Mouse (Mus musculus) kidney, postnatal 0 days (tissue): ENCODE results near the gene Bbs1. TPM values are rescaled to one million over a fixed set of nuclear protein-coding genes. Genes with fewer than 3 reads are reported as not detected.

Experiments used
- ATAC-seq: fragments of 200-750 bp; cut with Nextera tagmentation; replicated peaks from 2 replicates; pipeline ENCODE4 v1.8.0; 2017; ENCODE audit warnings: low read depth, moderate number of reproducible peaks, moderate TSS enrichment, moderate library complexity; ENCODE audit not compliant: low FRiP score
- DNase-seq: peaks from one replicate; pipeline ENCODE4 v3.0.0-alpha.2; 2016; ENCODE audit warnings: low spot score
- H3K27ac ChIP-seq: fragments of 300-500 bp; sonication (generic); 2 replicates; pipeline ENCODE4 v1.5.1; 2014; ENCODE audit warnings: mild to moderate bottlenecking
- H3K27me3 ChIP-seq: fragments of 300-500 bp; sonication (generic); 2 replicates; pipeline ENCODE4 v1.6.1; 2014; ENCODE audit warnings: low read length, mixed read lengths; ENCODE audit not compliant: insufficient read depth
- H3K36me3 ChIP-seq: fragments of 300-500 bp; sonication (generic); 2 replicates; pipeline ENCODE4 v1.6.1; 2014; ENCODE audit warnings: low read length, mixed read lengths; ENCODE audit not compliant: insufficient read depth
- H3K4me1 ChIP-seq: fragments of 300-500 bp; sonication (generic); replicated peaks from 2 replicates; pipeline ENCODE4 v1.6.1; 2014; ENCODE audit warnings: antibody characterized with exemption, low read length, mixed read lengths; ENCODE audit not compliant: insufficient read depth
- H3K4me2 ChIP-seq: fragments of 300-500 bp; sonication (generic); 2 replicates; pipeline ENCODE4 v1.6.1; 2014; ENCODE audit warnings: mild to moderate bottlenecking, low read length, moderate library complexity, mixed read lengths
- H3K4me3 ChIP-seq: fragments of 300-500 bp; sonication (generic); replicated peaks from 2 replicates; pipeline ENCODE4 v1.5.1; 2014; ENCODE audit warnings: low read depth, low read length
- H3K9ac ChIP-seq: fragments of 300-500 bp; sonication (generic); 2 replicates; pipeline ENCODE4 v1.6.1; 2014; ENCODE audit warnings: low read depth, low read length
- H3K9me3 ChIP-seq: fragments of 300-500 bp; sonication (generic); replicated peaks from 2 replicates; pipeline ENCODE4 v1.6.1; 2016; ENCODE audit warnings: low read length, inconsistent platforms, mixed read lengths
- CTCF ChIP-seq: IDR thresholded peaks from 2 replicates; pipeline ENCODE4 v1.5.1; 2016; ENCODE audit warnings: antibody characterized with exemption, low read depth, mild to moderate bottlenecking, moderate library complexity
- WGBS: fragments of 180-500 bp; shearing (Covaris S2); extraction: QIAGEN DNeasy Blood & Tissue Kit; methylation state at CpG from one replicate; pipeline ENCODE4 v1.1.7; 2014; 5-methylcytosine and 5-hydroxymethylcytosine counted together
- polyA plus RNA-seq: library from polyadenylated mRNA; unstranded; fragments of >200 nt; fragmentation: Nextera tagmentation; extraction: Ambion mirVana; gene quantifications from 2 replicates; pipeline ENCODE4 v1.2.1, GENCODE M21; 2015

Bbs1 gene
- polyA plus RNA-seq, 1 experiment from 2014 or later = 4.9 TPM

- Histone ChIP-seq H3K9me3 (no peaks in the 10 kb centered on the region), H3K27me3 (no peaks in the 10 kb centered on the region; the same call in 1 of the 2 replicates), H3K4me3 (no peak overlapping the region), H3K4me1 (no peaks in the 10 kb centered on the region), H3K27ac (no peak overlapping the region), H3K36me3 (no peaks in the 10 kb centered on the region), H3K4me2 (no peak overlapping the region), H3K9ac (no peak overlapping the region)
- ATAC-seq = no peak
- no peak for DNase-seq
- 53% methylated on average over 2 of the region's 2 CpGs for WGBS
- no peak for TF ChIP-seq CTCF
Measured at GRCm38 (mm10) chr19:4845846-4846245, 60.6 kb downstream of the Bbs1 start.

GRCm38 (mm10) chr19:4842611-4843010 is 63.8 kb downstream of the Bbs1 start:
- Histone ChIP-seq H3K4me2 (no peak overlapping the region), H3K4me3 (no peak overlapping the region), H3K9me3 (no peaks in the 10 kb centered on the region), H3K27me3 (no peaks in the 10 kb centered on the region; the same call in 1 of the 2 replicates), H3K36me3 (no peaks in the 10 kb centered on the region), H3K4me1 (0 out of 2 replicates have a peak, but pooled peaks cover 7% of the 10 kb centered on the region), H3K9ac (no peak overlapping the region), H3K27ac (no peak overlapping the region)
- ATAC-seq (no peak), DNase-seq (no peak)
- 66% methylated on average over 2 of the region's 2 CpGs for WGBS
- TF ChIP-seq CTCF = no peak

- no peak overlapping the region for H3K4me2 ChIP-seq
- 84% methylated on average over 9 of the region's 9 CpGs for WGBS
- H3K4me3 ChIP-seq = no peak overlapping the region
- H3K36me3 ChIP-seq = no peaks in the 10 kb centered on the region
- TF ChIP-seq CTCF = no peak
- H3K9me3 ChIP-seq = no peaks in the 10 kb centered on the region
- no peak overlapping the region for H3K27ac ChIP-seq
- no peaks in the 10 kb centered on the region; the same call in 1 of the 2 replicates for H3K27me3 ChIP-seq
- ATAC-seq (no peak), DNase-seq (no peak)
- H3K9ac ChIP-seq = no peak overlapping the region
- 0 out of 2 replicates have a peak, but pooled peaks cover 7% of the 10 kb centered on the region for H3K4me1 ChIP-seq
Measured at GRCm38 (mm10) chr19:4840848-4841247, 65.6 kb downstream of the Bbs1 start.

- H3K27me3 ChIP-seq = no peaks in the 10 kb centered on the region; the same call in 1 of the 2 replicates
- peak within 1 kb of the TSS; percentile 72 for H3K9ac ChIP-seq
- ATAC-seq (peak; percentile 98), DNase-seq (peak; percentile 98)
- peak within 1 kb of the TSS; percentile 55 for H3K4me3 ChIP-seq
- 0 out of 2 replicates have a peak, but pooled peaks cover 7% of the 10 kb centered on the region for H3K4me1 ChIP-seq
- H3K4me2 ChIP-seq = peak within 1 kb of the TSS; percentile 94
- 0 out of 2 replicates have a peak, but pooled peaks cover under 1% of the 10 kb centered on the region for H3K36me3 ChIP-seq
- H3K9me3 ChIP-seq = no peaks in the 10 kb centered on the region
- WGBS = under 1% methylated on average over 25 of the region's 25 CpGs
- H3K27ac ChIP-seq = peak within 1 kb of the TSS; percentile 60
- peak; percentile 28; the same call in 1 of the 2 replicates for TF ChIP-seq CTCF
Measured at GRCm38 (mm10) chr19:4839149-4839548, 67.3 kb downstream of the Bbs1 start, which contains the start of the genes Ccs and Ccdc87. Gene Ccs, minus strand, starts transcription at chr19:4839332. Gene Ccdc87, plus strand, starts transcription at chr19:4839366.

GRCm38 (mm10) chr19:4838526-4839140 is 67.8 kb downstream of the Bbs1 start:
- H3K4me2 ChIP-seq = peak overlapping the region; percentile 94
- 24% methylated on average over 10 of the region's 10 CpGs for WGBS
- ATAC-seq = peak; percentile 18; the same call in 1 of the 2 replicates
- H3K9me3 ChIP-seq = no peaks in the 10 kb centered on the region
- 0 out of 2 replicates have a peak, but pooled peaks cover 2% of the 10 kb centered on the region for H3K36me3 ChIP-seq
- H3K27ac ChIP-seq = peak overlapping the region; percentile 60
- 0 out of 2 replicates have a peak, but pooled peaks cover 7% of the 10 kb centered on the region for H3K4me1 ChIP-seq
- peak; percentile 22 for DNase-seq
- peak overlapping the region; percentile 55 for H3K4me3 ChIP-seq
- TF ChIP-seq CTCF = no peak
- H3K27me3 ChIP-seq = no peaks in the 10 kb centered on the region; the same call in 1 of the 2 replicates
- peak overlapping the region; percentile 72 for H3K9ac ChIP-seq

GRCm38 (mm10) chr19:4837049-4837448 is 69.4 kb downstream of the Bbs1 start:
- ATAC-seq = no peak
- Histone ChIP-seq H3K9ac (no peak overlapping the region), H3K4me2 (no peak overlapping the region), H3K4me1 (0 out of 2 replicates have a peak, but pooled peaks cover 7% of the 10 kb centered on the region), H3K27me3 (no peaks in the 10 kb centered on the region; the same call in 1 of the 2 replicates), H3K9me3 (no peaks in the 10 kb centered on the region), H3K36me3 (0 out of 2 replicates have a peak, but pooled peaks cover 2% of the 10 kb centered on the region), H3K27ac (no peak overlapping the region), H3K4me3 (no peak overlapping the region)
- no peak for DNase-seq
- 94% methylated on average over 6 of the region's 6 CpGs for WGBS
- TF ChIP-seq CTCF = no peak

Other genes starting within 250 kb of the Bbs1 start
- 2.5 and 3.2 TPM in 2 replicates for gene Gm960, start 208.0 kb downstream of the Bbs1 start, polyA plus RNA-seq
- gene Sptbn2, start 195.5 kb downstream of the Bbs1 start, polyA plus RNA-seq = 2.6 and 3.0 TPM in 2 replicates
- gene Rbm4b, start 150.1 kb downstream of the Bbs1 start, polyA plus RNA-seq = 44.9 and 47.2 TPM in 2 replicates
- 39.2 and 40.8 TPM in 2 replicates for gene Rbm4, start 112.7 kb downstream of the Bbs1 start, polyA plus RNA-seq
- 24.4 and 27.3 TPM in 2 replicates for gene Gm21992, start 95.0 kb downstream of the Bbs1 start, polyA plus RNA-seq
- 43.8 and 48.8 TPM in 2 replicates for gene Rbm14, start 95.0 kb downstream of the Bbs1 start, polyA plus RNA-seq
- 72.9 and 82.1 TPM in 2 replicates for gene Ccs, start 67.3 kb downstream of the Bbs1 start, polyA plus RNA-seq
- gene Ccdc87, start 67.3 kb downstream of the Bbs1 start, polyA plus RNA-seq = 0.04 TPM in 1 of 2 replicates, not detected in the other
- gene Ctsf, start 51.5 kb downstream of the Bbs1 start, polyA plus RNA-seq = 79.8 and 80.6 TPM in 2 replicates
- 4.0 and 4.1 TPM in 2 replicates for gene Actn3, start 28.7 kb downstream of the Bbs1 start, polyA plus RNA-seq
- gene Zdhhc24, start 28.0 kb downstream of the Bbs1 start, polyA plus RNA-seq = 8.7 and 9.5 TPM in 2 replicates
- 61.7 and 69.2 TPM in 2 replicates for gene Dpp3, start 21.7 kb upstream of the Bbs1 start, polyA plus RNA-seq
- gene Peli3, start 36.5 kb upstream of the Bbs1 start, polyA plus RNA-seq = 1.5 and 1.9 TPM in 2 replicates
- gene Mrpl11, start 55.5 kb upstream of the Bbs1 start, polyA plus RNA-seq = 132 and 137 TPM in 2 replicates
- not detected in 2 replicates for gene Npas4, start 83.7 kb upstream of the Bbs1 start, polyA plus RNA-seq
- gene Slc29a2, start 117.2 kb upstream of the Bbs1 start, polyA plus RNA-seq = 4.9 and 5.4 TPM in 2 replicates
- gene B4gat1, start 132.2 kb upstream of the Bbs1 start, polyA plus RNA-seq = 57.1 and 64.2 TPM in 2 replicates
- gene AC124502.3, start 132.3 kb upstream of the Bbs1 start, polyA plus RNA-seq = 1.1 and 1.3 TPM in 2 replicates
- 40.2 and 44.0 TPM in 2 replicates for gene Brms1, start 134.7 kb upstream of the Bbs1 start, polyA plus RNA-seq
- gene Rin1, start 143.9 kb upstream of the Bbs1 start, polyA plus RNA-seq = 2.8 and 3.2 TPM in 2 replicates
- 35.0 and 40.6 TPM in 2 replicates for gene Cd248, start 161.4 kb upstream of the Bbs1 start, polyA plus RNA-seq
- gene Tmem151a, start 178.9 kb upstream of the Bbs1 start, polyA plus RNA-seq = 1.4 and 2.1 TPM in 2 replicates
- gene Yif1a, start 181.9 kb upstream of the Bbs1 start, polyA plus RNA-seq = 129 and 132 TPM in 2 replicates
- gene Cnih2, start 191.9 kb upstream of the Bbs1 start, polyA plus RNA-seq = 4.2 and 4.7 TPM in 2 replicates
- gene Rab1b, start 200.4 kb upstream of the Bbs1 start, polyA plus RNA-seq = 270 and 284 TPM in 2 replicates
- gene Klc2, start 211.9 kb upstream of the Bbs1 start, polyA plus RNA-seq = 18.1 and 20.2 TPM in 2 replicates